Comparison of ENCODE assay signal across 22 mouse cellular contexts in genomic region chr7:127785308-127785707, GRCm38 (mm10). TPM values are rescaled to one million over a fixed set of nuclear protein-coding genes. Genes with fewer than 3 reads are reported as not detected.
"Had no signal": no experiment of that assay in that cellular context is flagged by ENCODE, and none has a peak within 500 bp of the region (broad histone marks: within the 10 kb centered on the region; RNA-seq: fewer than 3 reads in every experiment).

Gene Gm49388 (plus strand): TSS chr7:127785608.

- H3K27ac ChIP-seq: neural tube, embryonic 12.5 days; neural tube, embryonic 13.5 days; neural tube, embryonic 15.5 days; stomach, embryonic 15.5 days had no signal

- H3K4me3 ChIP-seq: neural tube, embryonic 12.5 days; neural tube, embryonic 13.5 days; neural tube, embryonic 15.5 days; stomach, embryonic 15.5 days had no signal

- H3K4me1 ChIP-seq: neural tube, embryonic 12.5 days; neural tube, embryonic 13.5 days; neural tube, embryonic 15.5 days; stomach, embryonic 15.5 days had no signal

- H3K9me3 ChIP-seq: neural tube, embryonic 12.5 days; neural tube, embryonic 13.5 days; neural tube, embryonic 15.5 days; stomach, embryonic 15.5 days had no signal

- H3K4me2 ChIP-seq: neural tube, embryonic 12.5 days; neural tube, embryonic 13.5 days; neural tube, embryonic 15.5 days; stomach, embryonic 15.5 days had no signal

- DNase-seq: retina, postnatal 1 day; right cerebral cortex, adult 18-20 months; right cerebral cortex, postnatal 14 days; right cerebral cortex, postnatal 25 days; right cerebral cortex, postnatal 4 days; spleen, adult 18-20 months; thymus, adult 18-20 months; thymus, adult 2 months; thymus, postnatal 14 days; thymus, postnatal 25 days; thymus, postnatal 36 days; thymus, postnatal 4 days had no signal

- H3K9ac ChIP-seq: neural tube, embryonic 12.5 days; neural tube, embryonic 13.5 days; neural tube, embryonic 15.5 days; stomach, embryonic 15.5 days had no signal

- H3K27me3 ChIP-seq: neural tube, embryonic 12.5 days; neural tube, embryonic 13.5 days; neural tube, embryonic 15.5 days; stomach, embryonic 15.5 days had no signal

RNA-seq across cellular contexts. Expression of gene Gm49388, which starts in this region (rescaled TPM):
- polyA plus RNA-seq: neural tube, embryonic 12.5 days; neural tube, embryonic 13.5 days; neural tube, embryonic 15.5 days; small intestine, adult 2 months; spleen, adult 2 months; stomach, embryonic 14.5 days; stomach, embryonic 15.5 days; stomach, embryonic 16.5 days; testis, adult 2 months; thymus, adult 2 months; thymus, postnatal 0 days had no signal
